Mouse (Mus musculus): Measurements from ENCODE around the gene Tnpo3. TPM values are rescaled to one million over a fixed set of nuclear protein-coding genes. Genes with fewer than 3 reads are reported as not detected.

The Tnpo3 gene
- polyA plus RNA-seq, 1 experiment from 2014 or later: 95.9 TPM

DNA sequence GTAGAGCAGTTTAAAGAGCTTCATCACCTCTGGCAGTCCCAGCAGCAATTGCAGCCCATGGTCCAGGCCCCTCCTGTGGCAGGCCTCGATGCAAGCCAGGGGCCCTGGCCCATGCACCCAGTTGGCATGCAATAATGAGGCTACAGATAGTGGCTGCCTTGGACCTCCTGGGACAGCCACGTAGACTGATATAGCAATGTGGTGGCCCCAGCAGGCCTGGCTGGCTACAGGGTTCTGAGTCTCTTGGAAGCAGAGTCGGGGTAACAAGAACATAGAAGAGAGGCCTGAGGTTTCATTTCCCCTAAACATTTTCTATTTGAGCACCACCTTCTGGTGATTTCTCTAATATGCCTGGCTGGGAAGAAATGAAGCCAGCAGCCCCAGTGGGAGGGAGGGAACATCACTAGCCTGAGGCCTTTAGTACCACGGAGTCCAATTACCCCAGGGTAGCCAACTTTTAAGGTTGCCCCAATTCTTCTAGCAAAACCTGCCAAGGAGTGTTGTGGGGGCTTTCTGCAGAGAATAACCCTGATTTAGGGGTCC, 73.0 kb downstream of the Tnpo3 start:
- Histone ChIP-seq H3K4me3 (no peak overlapping the region), H3K4me1 (replicated peaks) (no peaks in the 10 kb centered on the region), H3K36me3 (peaks cover 26% of the 10 kb centered on the region), H3K4me2 (no peak overlapping the region), H3K27me3 (no peaks in the 10 kb centered on the region), H3K27ac (no peak overlapping the region), H3K9me3 (no peaks in the 10 kb centered on the region), H3K9ac (no peak overlapping the region)
- no peak for ATAC-seq (ENCODE audit: low FRiP score)
- WGBS: 80% methylated on average over 4 of the region's 4 CpGs

- peaks cover 13% of the 10 kb centered on the region for H3K27me3 ChIP-seq
- H3K9me3 ChIP-seq: no peaks in the 10 kb centered on the region
- H3K36me3 ChIP-seq: peaks cover 16% of the 10 kb centered on the region
- H3K4me2 ChIP-seq: no peak overlapping the region
- ATAC-seq (ENCODE audit: low FRiP score): no peak
- 78% methylated on average over 6 of the region's 6 CpGs for WGBS
- no peak overlapping the region for H3K9ac ChIP-seq
- no peak overlapping the region for H3K27ac ChIP-seq
- no peak overlapping the region for H3K4me3 ChIP-seq
- H3K4me1 ChIP-seq (replicated peaks): no peaks in the 10 kb centered on the region
Observed at GRCm38 (mm10) chr6:29535316-29535715, 74.4 kb downstream of the Tnpo3 start.

DNA sequence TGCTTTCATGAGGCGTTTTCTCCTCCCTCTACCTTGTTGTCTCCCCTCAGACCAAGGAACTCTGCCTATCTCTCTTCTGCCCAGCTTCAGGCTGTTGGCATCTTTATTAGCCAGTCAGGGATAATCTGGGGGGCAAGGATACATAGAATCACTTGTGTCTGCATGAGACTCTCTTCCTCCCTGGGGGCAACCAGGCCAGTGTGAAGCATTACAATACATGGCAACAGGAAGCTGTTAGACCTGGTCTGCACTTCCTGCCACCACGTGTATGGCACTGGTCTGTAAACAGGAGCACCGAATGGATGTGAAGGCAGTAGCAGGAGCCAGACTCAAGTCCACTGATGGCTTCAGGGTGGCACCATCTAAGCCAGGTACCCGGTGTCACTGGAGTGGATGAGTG, 79.6 kb downstream of the Tnpo3 start:
- Histone ChIP-seq H3K9ac (no peak overlapping the region), H3K27ac (no peak overlapping the region), H3K27me3 (peaks cover 66% of the 10 kb centered on the region), H3K4me3 (no peak overlapping the region), H3K9me3 (no peaks in the 10 kb centered on the region), H3K4me1 (replicated peaks) (peaks cover 31% of the 10 kb centered on the region), H3K36me3 (no peaks in the 10 kb centered on the region), H3K4me2 (no peak overlapping the region)
- 68% methylated on average over 4 of the region's 4 CpGs for WGBS
- no peak for ATAC-seq (ENCODE audit: low FRiP score)

- no peaks in the 10 kb centered on the region for H3K36me3 ChIP-seq
- H3K4me3 ChIP-seq: no peak overlapping the region
- H3K9me3 ChIP-seq: no peaks in the 10 kb centered on the region
- no peak overlapping the region for H3K4me2 ChIP-seq
- no peak for ATAC-seq (ENCODE audit: low FRiP score)
- H3K4me1 ChIP-seq (replicated peaks): peaks cover 31% of the 10 kb centered on the region
- no peak overlapping the region for H3K27ac ChIP-seq
- no peak overlapping the region for H3K9ac ChIP-seq
- 43% methylated on average over 2 of the region's 2 CpGs for WGBS
- H3K27me3 ChIP-seq: peaks cover 69% of the 10 kb centered on the region
Observed at GRCm38 (mm10) chr6:29529444-29529820, 80.3 kb downstream of the Tnpo3 start.

DNA sequence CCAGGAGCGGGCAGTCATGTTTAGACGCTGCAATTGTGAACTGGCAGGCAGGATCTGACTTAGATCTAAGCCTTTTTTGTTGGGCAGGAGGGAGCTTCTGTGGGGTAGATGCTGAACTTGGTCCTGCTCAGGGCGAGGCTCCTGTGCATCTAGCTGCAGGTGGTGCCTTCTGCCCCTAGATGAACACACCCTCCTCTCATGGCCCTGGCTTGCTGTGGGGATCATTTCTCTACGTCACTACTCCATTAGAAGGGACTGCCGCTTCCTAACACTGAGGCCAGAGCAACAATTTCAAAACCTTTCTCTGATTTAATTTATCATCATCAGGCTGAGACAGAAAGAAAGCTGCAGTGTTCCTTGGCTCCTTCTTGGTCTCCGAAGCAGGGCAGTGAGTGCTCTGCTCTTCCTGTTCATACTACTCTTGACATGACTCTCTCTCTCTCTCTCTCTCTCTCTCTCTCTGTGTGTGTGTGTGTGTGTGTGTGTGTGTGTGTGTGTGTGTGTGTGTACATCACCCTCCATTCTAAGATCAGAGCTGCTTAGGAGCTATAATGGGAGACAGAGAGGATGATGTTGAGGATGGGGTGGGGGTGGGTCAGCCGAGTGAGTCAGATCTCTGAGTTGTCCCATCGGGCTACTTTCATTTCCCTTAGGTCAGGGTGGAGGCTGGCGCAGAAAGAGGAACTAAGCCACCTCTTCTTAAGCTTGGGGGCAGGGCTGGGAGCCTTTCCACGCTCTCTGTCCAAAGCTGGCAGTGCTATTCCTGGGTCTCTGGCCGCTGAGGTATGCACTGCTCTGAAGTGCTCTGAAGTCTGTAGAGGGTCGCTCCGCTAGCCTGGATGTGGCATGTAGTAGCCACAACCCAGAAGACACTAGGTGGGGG, 80.9 kb downstream of the Tnpo3 start:
- Histone ChIP-seq H3K4me2 (no peak overlapping the region; the same call in 1 of the 2 replicates), H3K27me3 (peaks cover 76% of the 10 kb centered on the region), H3K9ac (no peak overlapping the region), H3K9me3 (no peaks in the 10 kb centered on the region), H3K27ac (no peak overlapping the region), H3K4me3 (no peak overlapping the region), H3K36me3 (no peaks in the 10 kb centered on the region), H3K4me1 (replicated peaks) (peaks cover 31% of the 10 kb centered on the region)
- no peak for ATAC-seq (ENCODE audit: low FRiP score)
- WGBS: 26% methylated on average over 13 of the region's 13 CpGs

DNA sequence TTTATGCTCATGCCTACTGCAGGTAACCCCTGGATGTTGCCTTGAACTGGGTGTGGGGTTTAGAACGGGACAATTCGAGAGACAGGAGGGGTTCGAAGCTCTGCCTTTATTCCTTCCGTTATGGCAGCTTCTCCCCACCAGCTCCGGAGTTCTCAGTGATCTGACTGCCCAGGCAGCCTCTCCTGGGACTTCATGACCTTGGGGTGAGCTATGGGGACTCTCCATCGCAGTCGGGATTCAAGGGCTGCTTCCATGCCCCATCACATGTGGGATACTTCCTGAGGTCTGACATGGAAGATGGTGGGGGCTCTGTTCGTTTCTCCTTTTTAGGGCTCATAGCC, 81.6 kb downstream of the Tnpo3 start:
- no peak for ATAC-seq (ENCODE audit: low FRiP score)
- Histone ChIP-seq H3K27ac (no peak overlapping the region), H3K9ac (no peak overlapping the region), H3K36me3 (no peaks in the 10 kb centered on the region), H3K4me2 (peak overlapping the region; percentile 92), H3K4me1 (replicated peaks) (peaks cover 31% of the 10 kb centered on the region), H3K9me3 (no peaks in the 10 kb centered on the region), H3K27me3 (peaks cover 82% of the 10 kb centered on the region), H3K4me3 (peak overlapping the region; percentile 50; the same call in 1 of the 2 replicates)
- WGBS: 12% methylated on average over 8 of the region's 8 CpGs

DNA sequence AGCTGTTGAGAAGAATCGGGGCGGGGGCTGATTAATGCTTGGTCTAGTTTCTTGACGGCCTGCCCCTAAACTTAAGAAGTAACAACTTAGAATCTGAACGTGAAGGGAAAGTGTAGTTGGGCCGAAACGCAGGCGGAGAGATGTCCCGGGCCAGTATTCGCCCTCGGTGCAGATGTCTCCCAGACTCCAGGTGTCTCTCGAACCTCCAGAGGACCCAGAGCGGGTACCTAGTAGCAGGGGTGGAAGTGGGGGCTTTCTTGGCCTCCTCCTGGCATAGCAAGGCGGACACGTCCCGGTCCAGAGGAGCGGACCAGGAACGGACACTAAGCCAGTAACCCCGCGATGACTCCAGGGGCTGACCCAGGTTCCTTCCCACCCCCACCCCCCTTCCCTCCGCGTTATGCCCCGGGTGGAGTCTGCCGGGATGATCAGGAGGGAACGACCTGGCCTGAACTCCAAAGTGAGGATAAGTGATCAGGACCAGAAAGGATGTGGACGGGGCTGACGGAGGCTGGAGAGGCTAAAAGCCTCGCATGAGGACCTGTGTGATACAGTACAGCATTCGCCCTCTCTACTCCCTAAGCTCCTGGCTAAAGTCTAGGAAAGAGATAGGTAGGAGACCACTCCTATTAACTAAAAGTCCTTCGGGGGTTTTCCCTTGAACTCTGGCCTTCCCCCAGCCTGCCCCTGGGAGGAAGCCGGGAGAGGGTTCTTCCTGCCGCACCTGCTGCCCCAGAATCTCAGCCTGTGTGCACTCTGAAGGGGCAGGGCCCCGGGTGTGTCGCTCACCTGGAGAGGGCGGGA, 82.1 kb downstream of the Tnpo3 start:
- 5% methylated on average over 34 of the region's 34 CpGs for WGBS
- Histone ChIP-seq H3K4me3 (peak overlapping the region; percentile 50), H3K27ac (no peak overlapping the region), H3K9ac (peak overlapping the region; percentile 67; the same call in 1 of the 2 replicates), H3K4me1 (replicated peaks) (peaks cover 31% of the 10 kb centered on the region), H3K9me3 (no peaks in the 10 kb centered on the region), H3K27me3 (peaks cover 83% of the 10 kb centered on the region), H3K4me2 (peak overlapping the region; percentile 92), H3K36me3 (no peaks in the 10 kb centered on the region)
- no peak for ATAC-seq (ENCODE audit: low FRiP score)

DNA sequence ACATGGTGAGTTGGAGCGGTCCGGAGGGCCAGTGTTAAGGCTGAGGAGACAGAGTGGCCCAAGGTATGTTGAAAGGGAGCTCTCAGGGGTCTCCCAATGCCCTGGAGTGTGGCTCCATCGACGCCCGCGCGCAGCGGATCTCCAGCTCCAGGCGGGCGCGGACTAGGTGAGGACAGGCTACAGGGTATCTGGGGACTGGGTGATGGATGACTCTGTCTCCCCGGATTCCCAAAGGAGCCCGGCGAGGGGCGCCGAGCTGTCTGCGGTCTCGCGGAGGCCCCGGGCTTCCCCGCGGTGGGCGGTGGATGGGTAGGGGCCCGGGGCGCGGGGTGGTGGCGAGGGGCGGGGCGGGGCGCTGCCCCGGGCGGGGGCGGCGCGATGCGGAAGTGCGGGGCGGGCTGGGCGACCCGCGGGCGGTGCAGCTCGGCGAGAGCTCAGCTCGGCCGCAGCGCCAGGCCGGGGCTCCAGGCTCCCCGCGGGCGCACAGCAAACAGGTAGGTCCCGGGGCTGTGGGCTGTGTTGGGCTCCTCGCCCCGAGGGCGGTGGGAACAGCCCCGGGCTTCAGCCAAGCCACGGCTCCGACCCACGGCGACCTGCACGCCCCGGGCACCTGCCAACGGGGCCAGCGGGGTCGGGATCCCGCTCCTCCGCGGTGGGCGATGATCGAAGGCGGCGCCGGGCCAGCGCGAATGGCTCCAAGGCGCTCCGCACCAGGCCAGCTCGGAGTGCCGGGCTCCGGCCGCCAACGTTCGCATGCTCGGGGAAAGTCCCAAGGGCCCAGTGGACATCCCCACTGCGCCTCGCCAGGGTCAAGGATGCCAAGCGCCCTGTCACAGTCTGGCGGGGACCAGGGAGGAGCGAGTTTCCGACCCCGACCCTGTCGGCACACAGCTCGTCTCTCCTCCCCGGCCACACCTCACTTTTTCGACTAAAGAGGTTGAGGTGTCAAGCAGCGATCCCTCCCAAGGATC, 83.1 kb downstream of the Tnpo3 start, which contains the start of gene Irf5:
TSS of gene Irf5 (plus strand) at position 345 of the 971 bp plus-strand sequence.
- Histone ChIP-seq H3K4me1 (replicated peaks) (peaks cover 31% of the 10 kb centered on the region), H3K4me2 (peak within 1 kb of the TSS; percentile 92), H3K36me3 (no peaks in the 10 kb centered on the region), H3K9ac (peak within 1 kb of the TSS; percentile 67), H3K27me3 (peaks cover 87% of the 10 kb centered on the region), H3K27ac (no peak within 1 kb of the TSS), H3K9me3 (no peaks in the 10 kb centered on the region), H3K4me3 (peak within 1 kb of the TSS; percentile 50)
- ATAC-seq (ENCODE audit: low FRiP score): peak; percentile 79
- WGBS: under 1% methylated on average over 74 of the region's 96 CpGs

DNA sequence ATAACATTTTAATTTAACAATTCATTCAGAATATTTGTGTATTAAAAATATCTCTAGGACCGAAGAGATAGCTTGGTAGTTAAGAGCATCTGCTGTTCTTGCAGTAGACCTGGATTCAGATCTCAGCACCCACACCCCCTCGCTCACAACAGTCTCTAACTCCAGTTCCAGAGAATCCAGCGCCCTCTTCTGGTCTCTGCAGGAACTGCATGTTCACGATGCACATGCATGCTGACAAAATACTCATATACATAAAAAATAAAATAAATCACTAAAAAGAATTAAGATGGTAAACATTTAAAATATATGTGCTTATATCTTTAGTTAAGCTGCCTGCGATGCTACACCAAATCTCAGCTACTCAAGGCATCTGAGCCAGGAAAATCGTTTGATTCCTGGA, 84.4 kb downstream of the Tnpo3 start:
- Histone ChIP-seq H3K4me3 (no peak overlapping the region), H3K36me3 (no peaks in the 10 kb centered on the region), H3K4me1 (replicated peaks) (peaks cover 31% of the 10 kb centered on the region), H3K9me3 (no peaks in the 10 kb centered on the region), H3K9ac (no peak overlapping the region), H3K4me2 (no peak overlapping the region), H3K27me3 (peaks cover 84% of the 10 kb centered on the region), H3K27ac (no peak overlapping the region)
- WGBS: 68% methylated on average over 6 of the region's 6 CpGs
- ATAC-seq (ENCODE audit: low FRiP score): no peak

- Histone ChIP-seq H3K27me3 (peaks cover 73% of the 10 kb centered on the region), H3K36me3 (no peaks in the 10 kb centered on the region), H3K4me1 (replicated peaks) (peaks cover 28% of the 10 kb centered on the region), H3K9me3 (no peaks in the 10 kb centered on the region), H3K9ac (no peak overlapping the region), H3K4me2 (no peak overlapping the region), H3K4me3 (no peak overlapping the region), H3K27ac (no peak overlapping the region)
- 76% methylated on average over 6 of the region's 6 CpGs for WGBS
- no peak for ATAC-seq (ENCODE audit: low FRiP score)
Observed at GRCm38 (mm10) chr6:29524034-29524489, 85.6 kb downstream of the Tnpo3 start.

- H3K4me3 ChIP-seq: no peak overlapping the region
Observed at GRCm38 (mm10) chr6:29523301-29524033, 86.2 kb downstream of the Tnpo3 start.

More at GRCm38 (mm10) chr6:29523301-29524033, 86.2 kb downstream of the Tnpo3 start:
- Histone ChIP-seq H3K4me1 (replicated peaks) (peaks cover 25% of the 10 kb centered on the region), H3K4me2 (no peak overlapping the region), H3K9ac (no peak overlapping the region), H3K36me3 (no peaks in the 10 kb centered on the region), H3K27me3 (peaks cover 67% of the 10 kb centered on the region), H3K27ac (no peak overlapping the region), H3K9me3 (no peaks in the 10 kb centered on the region)
- WGBS: 76% methylated on average over 12 of the region's 12 CpGs
- no peak for ATAC-seq (ENCODE audit: low FRiP score)
